Mouse (Mus musculus): Measurements from ENCODE around the gene Fgg. TPM values are rescaled to one million over a fixed set of nuclear protein-coding genes. Genes with fewer than 3 reads are reported as not detected.

Gene Fgg
- polyA plus RNA-seq, 1 experiment from 2014 or later: 182 TPM

- H3K36me3 ChIP-seq (ENCODE audit: control insufficient read depth, insufficient read depth, low read length): no peaks in the 10 kb centered on the region
- ATAC-seq (replicated peaks; ENCODE audit: low FRiP score) (peak; percentile 59), DNase-seq (ENCODE audit: low spot score) (no peak)
- no peaks in the 10 kb centered on the region for H3K27me3 ChIP-seq (replicated peaks; ENCODE audit: control insufficient read depth, insufficient read depth, low read length)
- WGBS: 32% methylated on average over 8 of the region's 8 CpGs
- H3K4me2 ChIP-seq: no peak overlapping the region
- no peak overlapping the region for H3K4me3 ChIP-seq (ENCODE audit: low read depth, low read length)
- H3K9me3 ChIP-seq (ENCODE audit: control insufficient read depth, low read length): no peaks in the 10 kb centered on the region
- H3K4me1 ChIP-seq (replicated peaks; ENCODE audit: control insufficient read depth, insufficient read depth, low read length): no peaks in the 10 kb centered on the region
- H3K27ac ChIP-seq (ENCODE audit: low read depth, low read length): no peak overlapping the region
- H3K9ac ChIP-seq (ENCODE audit: low read depth, low read length): no peak overlapping the region
These were observed 8.6 kb upstream of the Fgg start for GRCm38 (mm10) chr3:82998772-82999463.

GRCm38 (mm10) chr3:82999995-83000394 lies 7.5 kb upstream of the Fgg start:
- WGBS: 82% methylated on average over 9 of the region's 9 CpGs
- no peak for DNase-seq (ENCODE audit: low spot score)
- ATAC-seq (replicated peaks; ENCODE audit: low FRiP score): no peak

GRCm38 (mm10) chr3:83002191-83002590 lies 5.3 kb upstream of the Fgg start:
- ATAC-seq (replicated peaks; ENCODE audit: low FRiP score): no peak
- no peak overlapping the region for H3K4me2 ChIP-seq
- no peaks in the 10 kb centered on the region for H3K36me3 ChIP-seq (ENCODE audit: control insufficient read depth, insufficient read depth, low read length)
- no peaks in the 10 kb centered on the region for H3K27me3 ChIP-seq (replicated peaks; ENCODE audit: control insufficient read depth, insufficient read depth, low read length)
- no peaks in the 10 kb centered on the region for H3K4me1 ChIP-seq (replicated peaks; ENCODE audit: control insufficient read depth, insufficient read depth, low read length)
- no peak overlapping the region for H3K4me3 ChIP-seq (ENCODE audit: low read depth, low read length)
- no peak overlapping the region for H3K9ac ChIP-seq (ENCODE audit: low read depth, low read length)
- no peaks in the 10 kb centered on the region for H3K9me3 ChIP-seq (ENCODE audit: control insufficient read depth, low read length)
- 2% methylated on average over 2 of the region's 2 CpGs for WGBS
- H3K27ac ChIP-seq (ENCODE audit: low read depth, low read length): no peak overlapping the region
- no peak for DNase-seq (ENCODE audit: low spot score)

More at GRCm38 (mm10) chr3:82999995-83000394, 7.5 kb upstream of the Fgg start:
- H3K4me3 ChIP-seq (ENCODE audit: low read depth, low read length): no peak overlapping the region
- H3K9me3 ChIP-seq (ENCODE audit: control insufficient read depth, low read length): no peaks in the 10 kb centered on the region
- no peaks in the 10 kb centered on the region for H3K27me3 ChIP-seq (replicated peaks; ENCODE audit: control insufficient read depth, insufficient read depth, low read length)
- H3K4me2 ChIP-seq: no peak overlapping the region
- H3K36me3 ChIP-seq (ENCODE audit: control insufficient read depth, insufficient read depth, low read length): no peaks in the 10 kb centered on the region
- H3K4me1 ChIP-seq (replicated peaks; ENCODE audit: control insufficient read depth, insufficient read depth, low read length): no peaks in the 10 kb centered on the region
- no peak overlapping the region for H3K27ac ChIP-seq (ENCODE audit: low read depth, low read length)
- no peak overlapping the region for H3K9ac ChIP-seq (ENCODE audit: low read depth, low read length)

- Histone ChIP-seq H3K4me3 (ENCODE audit: low read depth, low read length) (no peak overlapping the region), H3K27ac (ENCODE audit: low read depth, low read length) (no peak overlapping the region), H3K4me2 (no peak overlapping the region), H3K27me3 (replicated peaks; ENCODE audit: control insufficient read depth, insufficient read depth, low read length) (no peaks in the 10 kb centered on the region), H3K36me3 (ENCODE audit: control insufficient read depth, insufficient read depth, low read length) (no peaks in the 10 kb centered on the region), H3K9me3 (ENCODE audit: control insufficient read depth, low read length) (no peaks in the 10 kb centered on the region), H3K4me1 (replicated peaks; ENCODE audit: control insufficient read depth, insufficient read depth, low read length) (no peaks in the 10 kb centered on the region), H3K9ac (ENCODE audit: low read depth, low read length) (no peak overlapping the region)
- no peak for ATAC-seq (replicated peaks; ENCODE audit: low FRiP score)
- DNase-seq (ENCODE audit: low spot score): no peak
- WGBS: 77% methylated on average over 8 of the region's 8 CpGs
These were observed 4.5 kb upstream of the Fgg start for GRCm38 (mm10) chr3:83003068-83003467.

- Histone ChIP-seq H3K9me3 (ENCODE audit: control insufficient read depth, low read length) (no peaks in the 10 kb centered on the region), H3K4me2 (no peak overlapping the region), H3K4me1 (replicated peaks; ENCODE audit: control insufficient read depth, insufficient read depth, low read length) (no peaks in the 10 kb centered on the region), H3K27me3 (replicated peaks; ENCODE audit: control insufficient read depth, insufficient read depth, low read length) (no peaks in the 10 kb centered on the region), H3K36me3 (ENCODE audit: control insufficient read depth, insufficient read depth, low read length) (no peaks in the 10 kb centered on the region), H3K27ac (ENCODE audit: low read depth, low read length) (no peak overlapping the region), H3K4me3 (ENCODE audit: low read depth, low read length) (no peak overlapping the region), H3K9ac (ENCODE audit: low read depth, low read length) (no peak overlapping the region)
- no peak for ATAC-seq (replicated peaks; ENCODE audit: low FRiP score)
- 88% methylated on average over 7 of the region's 7 CpGs for WGBS
- no peak for DNase-seq (ENCODE audit: low spot score)
These were observed 2.7 kb upstream of the Fgg start for GRCm38 (mm10) chr3:83004801-83005200.

- no peak overlapping the region for H3K27ac ChIP-seq (ENCODE audit: low read depth, low read length)
- H3K4me1 ChIP-seq (replicated peaks; ENCODE audit: control insufficient read depth, insufficient read depth, low read length): no peaks in the 10 kb centered on the region
- H3K4me3 ChIP-seq (ENCODE audit: low read depth, low read length): peak overlapping the region; percentile 14; the same call in 1 of the 2 replicates
- no peaks in the 10 kb centered on the region for H3K9me3 ChIP-seq (ENCODE audit: control insufficient read depth, low read length)
- H3K27me3 ChIP-seq (replicated peaks; ENCODE audit: control insufficient read depth, insufficient read depth, low read length): no peaks in the 10 kb centered on the region
- H3K4me2 ChIP-seq: peak overlapping the region; percentile 42
- ATAC-seq (replicated peaks; ENCODE audit: low FRiP score): no peak
- WGBS: 67% methylated on average over 11 of the region's 11 CpGs
- H3K9ac ChIP-seq (ENCODE audit: low read depth, low read length): no peak overlapping the region
- H3K36me3 ChIP-seq (ENCODE audit: control insufficient read depth, insufficient read depth, low read length): no peaks in the 10 kb centered on the region
- no peak for DNase-seq (ENCODE audit: low spot score)
These were observed 2.8 kb downstream of the Fgg start for GRCm38 (mm10) chr3:83010291-83010690.

- H3K4me2 ChIP-seq: peak overlapping the region; percentile 42; the same call in 1 of the 2 replicates
- WGBS: 88% methylated on average over 4 of the region's 4 CpGs
- H3K36me3 ChIP-seq (ENCODE audit: control insufficient read depth, insufficient read depth, low read length): no peaks in the 10 kb centered on the region
- H3K9ac ChIP-seq (ENCODE audit: low read depth, low read length): no peak overlapping the region
- no peak for DNase-seq (ENCODE audit: low spot score)
- no peak overlapping the region for H3K4me3 ChIP-seq (ENCODE audit: low read depth, low read length)
- H3K9me3 ChIP-seq (ENCODE audit: control insufficient read depth, low read length): no peaks in the 10 kb centered on the region
- ATAC-seq (replicated peaks; ENCODE audit: low FRiP score): no peak
- H3K4me1 ChIP-seq (replicated peaks; ENCODE audit: control insufficient read depth, insufficient read depth, low read length): no peaks in the 10 kb centered on the region
- H3K27me3 ChIP-seq (replicated peaks; ENCODE audit: control insufficient read depth, insufficient read depth, low read length): no peaks in the 10 kb centered on the region
- no peak overlapping the region for H3K27ac ChIP-seq (ENCODE audit: low read depth, low read length)
These were observed 3.6 kb downstream of the Fgg start for GRCm38 (mm10) chr3:83011136-83011535.

- no peak for DNase-seq (ENCODE audit: low spot score)
- H3K9me3 ChIP-seq (ENCODE audit: control insufficient read depth, low read length): no peaks in the 10 kb centered on the region
- H3K27me3 ChIP-seq (replicated peaks; ENCODE audit: control insufficient read depth, insufficient read depth, low read length): no peaks in the 10 kb centered on the region
- ATAC-seq (replicated peaks; ENCODE audit: low FRiP score): no peak
- no peak overlapping the region for H3K9ac ChIP-seq (ENCODE audit: low read depth, low read length)
- H3K4me3 ChIP-seq (ENCODE audit: low read depth, low read length): no peak overlapping the region
- H3K36me3 ChIP-seq (ENCODE audit: control insufficient read depth, insufficient read depth, low read length): no peaks in the 10 kb centered on the region
- no peaks in the 10 kb centered on the region for H3K4me1 ChIP-seq (replicated peaks; ENCODE audit: control insufficient read depth, insufficient read depth, low read length)
- no peak overlapping the region for H3K27ac ChIP-seq (ENCODE audit: low read depth, low read length)
- WGBS: 79% methylated on average over 4 of the region's 4 CpGs
- no peak overlapping the region for H3K4me2 ChIP-seq
These were observed 4.0 kb downstream of the Fgg start for GRCm38 (mm10) chr3:83011565-83011964.

- H3K4me3 ChIP-seq (ENCODE audit: low read depth, low read length): no peak overlapping the region
- H3K4me2 ChIP-seq: no peak overlapping the region
- H3K9ac ChIP-seq (ENCODE audit: low read depth, low read length): no peak overlapping the region
- no peaks in the 10 kb centered on the region for H3K4me1 ChIP-seq (replicated peaks; ENCODE audit: control insufficient read depth, insufficient read depth, low read length)
- no peak overlapping the region for H3K27ac ChIP-seq (ENCODE audit: low read depth, low read length)
- 88% methylated on average over 19 of the region's 19 CpGs for WGBS
- H3K27me3 ChIP-seq (replicated peaks; ENCODE audit: control insufficient read depth, insufficient read depth, low read length): no peaks in the 10 kb centered on the region
- DNase-seq (ENCODE audit: low spot score) (no peak), ATAC-seq (replicated peaks; ENCODE audit: low FRiP score) (no peak)
- no peaks in the 10 kb centered on the region for H3K36me3 ChIP-seq (ENCODE audit: control insufficient read depth, insufficient read depth, low read length)
- no peaks in the 10 kb centered on the region for H3K9me3 ChIP-seq (ENCODE audit: control insufficient read depth, low read length)
These were observed 5.1 kb downstream of the Fgg start for GRCm38 (mm10) chr3:83012636-83013035.
